Mouse (Mus musculus): ENCODE results near the gene Ehd4. TPM values are rescaled to one million over a fixed set of nuclear protein-coding genes. Genes with fewer than 3 reads are reported as not detected.

Ehd4 gene
- total RNA-seq, 2 experiments from 2014 or later = 372 to 460 TPM

GRCm38 (mm10) chr2:120114977-120115376 is 39.4 kb downstream of the Ehd4 start:
- DNase-seq = no peak
- intact Hi-C loops (cut with DNase I) = no loop called here

- intact Hi-C loops (cut with DNase I) = no loop called here
These were observed 40.4 kb downstream of the Ehd4 start for GRCm38 (mm10) chr2:120113963-120114362.

GRCm38 (mm10) chr2:120113476-120113875 is 40.9 kb downstream of the Ehd4 start:
- intact Hi-C loops (cut with DNase I) = no loop called here

More at GRCm38 (mm10) chr2:120113963-120114362, 40.4 kb downstream of the Ehd4 start:
- DNase-seq = no peak

GRCm38 (mm10) chr2:120111596-120111995 is 42.8 kb downstream of the Ehd4 start:
- peak in 1 of 2 experiments; percentile 10 for DNase-seq
- intact Hi-C loops (cut with DNase I) = no loop called here

More at GRCm38 (mm10) chr2:120113476-120113875, 40.9 kb downstream of the Ehd4 start:
- DNase-seq = peak in 1 of 2 experiments; percentile 47

- intact Hi-C loops (cut with DNase I) = no loop called here
- DNase-seq = peak in 1 of 2 experiments; percentile 18
These were observed 43.2 kb downstream of the Ehd4 start for GRCm38 (mm10) chr2:120111172-120111571.

- intact Hi-C loops (cut with DNase I) = no loop called here
- no peak for DNase-seq
These were observed 46.3 kb downstream of the Ehd4 start for GRCm38 (mm10) chr2:120108077-120108476.

- intact Hi-C loops (cut with DNase I) = no loop called here
- DNase-seq = no peak
These were observed 47.0 kb downstream of the Ehd4 start for GRCm38 (mm10) chr2:120107446-120107845.

GRCm38 (mm10) chr2:120106397-120106973 is 47.9 kb downstream of the Ehd4 start:
- DNase-seq = no peak
- intact Hi-C loops (cut with DNase I) = no loop called here

GRCm38 (mm10) chr2:120105861-120106260 is 48.5 kb downstream of the Ehd4 start:
- no peak for DNase-seq
- intact Hi-C loops (cut with DNase I) = no loop called here

GRCm38 (mm10) chr2:120102881-120103280 is 51.5 kb downstream of the Ehd4 start:
- intact Hi-C loops (cut with DNase I) = loop anchor here (2.0 kb wide), 1 partner anchor 26 kb away; no protein-coding TSS in a partner anchor
- peak in 1 of 2 experiments; percentile 55 for DNase-seq

GRCm38 (mm10) chr2:120102450-120102849 is 52.0 kb downstream of the Ehd4 start:
- DNase-seq = no peak
- intact Hi-C loops (cut with DNase I) = loop anchor here (2.0 kb wide), 1 partner anchor 26 kb away; no protein-coding TSS in a partner anchor

GRCm38 (mm10) chr2:120101961-120102360 is 52.4 kb downstream of the Ehd4 start:
- no peak for DNase-seq
- intact Hi-C loops (cut with DNase I) = loop anchor here (2.0 kb wide), 1 partner anchor 27 kb away; no protein-coding TSS in a partner anchor

- intact Hi-C loops (cut with DNase I) = no loop called here
These were observed 54.5 kb downstream of the Ehd4 start for GRCm38 (mm10) chr2:120099886-120100285.

GRCm38 (mm10) chr2:120099263-120099662 is 55.1 kb downstream of the Ehd4 start:
- DNase-seq = no peak
- intact Hi-C loops (cut with DNase I) = no loop called here

More at GRCm38 (mm10) chr2:120099886-120100285, 54.5 kb downstream of the Ehd4 start:
- DNase-seq = peak in 1 of 2 experiments; percentile 54

- DNase-seq = peak in 1 of 2 experiments; percentile 36
- intact Hi-C loops (cut with DNase I) = no loop called here
These were observed 55.6 kb downstream of the Ehd4 start for GRCm38 (mm10) chr2:120098781-120099202.

GRCm38 (mm10) chr2:120097868-120098267 is 56.5 kb downstream of the Ehd4 start:
- DNase-seq = peak in 1 of 2 experiments; percentile 54
- intact Hi-C loops (cut with DNase I) = loop anchor here (2.0 kb wide), 1 partner anchor 55 kb away; no protein-coding TSS in a partner anchor

- no peak for DNase-seq
These were observed 57.7 kb downstream of the Ehd4 start for GRCm38 (mm10) chr2:120096711-120097110.

GRCm38 (mm10) chr2:120096191-120096590 is 58.2 kb downstream of the Ehd4 start:
- intact Hi-C loops (cut with DNase I) = loop anchor here (2.0 kb wide), 1 partner anchor 57 kb away; no protein-coding TSS in a partner anchor
- no peak for DNase-seq

More at GRCm38 (mm10) chr2:120096711-120097110, 57.7 kb downstream of the Ehd4 start:
- intact Hi-C loops (cut with DNase I) = loop anchor here (2.0 kb wide), 1 partner anchor 56 kb away; no protein-coding TSS in a partner anchor

GRCm38 (mm10) chr2:120095171-120095570 is 59.2 kb downstream of the Ehd4 start:
- intact Hi-C loops (cut with DNase I) = no loop called here
- no peak for DNase-seq

GRCm38 (mm10) chr2:120093671-120094430 is 60.6 kb downstream of the Ehd4 start:
- intact Hi-C loops (cut with DNase I) = no loop called here
- peak; percentile 67 to 68 for DNase-seq

GRCm38 (mm10) chr2:120090979-120091378 is 63.4 kb downstream of the Ehd4 start:
- no peak for DNase-seq
- intact Hi-C loops (cut with DNase I) = no loop called here

Measured in heart, postnatal 36 days (tissue).